Mouse (Mus musculus) small intestine, adult 2 months (tissue): ENCODE measurements around the gene Ramac.

Source experiments
- CTCF ChIP-seq: fragments of 200-500 bp; IDR thresholded peaks from 2 replicates; pipeline ENCODE4 v1.5.1; 2012; ENCODE audit warnings: low read depth, mild to moderate bottlenecking, control low read depth, inconsistent platforms, low read length, moderate library complexity, mixed read lengths; ENCODE audit not compliant: insufficient replicate concordance, insufficient read length; ENCODE audit errors: extremely low read depth
- POLR2A ChIP-seq: fragments of 200-500 bp; IDR thresholded peaks from 2 replicates; pipeline ENCODE4 v1.6.1; 2012; ENCODE audit warnings: low read depth, mild to moderate bottlenecking, control low read depth, inconsistent platforms, low read length, moderate library complexity

- TF ChIP-seq CTCF (no peak), POLR2A (no peak)
These were observed 44.1 kb upstream of the Ramac start for GRCm38 (mm10) chr7:81718657-81719056.
